ENCODE assay signal across 9 mouse cellular contexts in the genomic region with DNA sequence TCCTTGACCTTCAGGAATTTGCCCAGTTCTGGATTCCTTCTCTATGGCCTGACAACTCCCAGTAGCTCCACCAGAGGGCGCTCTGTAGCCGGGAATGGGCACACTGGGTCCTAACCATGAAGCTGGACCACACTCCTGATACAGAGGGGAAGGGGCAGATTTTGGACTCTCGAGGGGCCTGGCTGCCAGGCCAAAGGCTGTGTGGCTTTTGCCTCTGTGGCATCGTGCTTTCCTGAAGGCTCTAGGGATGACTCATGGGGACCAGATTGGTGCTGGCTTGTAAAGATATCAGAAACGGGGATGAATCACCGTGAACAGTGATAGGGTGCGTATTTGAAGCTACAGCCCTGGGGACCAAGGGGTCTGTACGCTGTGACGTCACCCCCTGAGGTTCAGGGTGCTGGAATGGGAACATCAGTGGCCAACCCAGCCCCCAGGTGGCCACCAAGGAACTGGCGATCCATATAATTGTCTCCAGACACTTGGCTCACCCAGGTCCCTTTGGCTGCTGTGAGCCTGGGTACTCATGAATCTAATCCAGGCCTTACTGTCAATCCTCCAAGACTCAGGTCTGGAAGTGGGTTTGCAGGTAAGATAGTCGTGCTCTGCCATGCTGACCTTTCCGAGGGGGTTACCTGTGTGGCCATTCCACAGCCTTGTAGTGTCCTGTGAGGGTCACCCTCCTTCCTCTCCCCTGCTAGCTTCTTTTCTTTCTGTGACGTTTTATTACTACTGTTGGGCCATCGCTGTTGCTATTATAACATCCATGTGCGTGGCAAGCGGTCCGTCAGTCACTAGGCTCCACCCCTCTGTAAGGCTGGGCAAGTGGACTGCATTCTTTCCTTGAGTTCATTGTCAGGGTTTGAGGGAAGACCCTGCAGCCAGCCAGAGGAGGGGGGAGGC. TPM values are rescaled to one million over a fixed set of nuclear protein-coding genes. Genes with fewer than 3 reads are reported as not detected.
DNase-seq lines count a peak whose midpoint lies in the region; ATAC-seq and TF ChIP-seq lines count a peak whose summit lies in the region.
"Had no signal": no experiment of that assay in that cellular context is flagged by ENCODE, and none has a peak within 500 bp of the region (broad histone marks: within the 10 kb centered on the region; RNA-seq: fewer than 3 reads in every experiment).

No protein-coding gene starts in this region.

- no peaks in the 10 kb centered on the region for H3K9me3 ChIP-seq in intestine, embryonic 14.5 days (ENCODE audit: control insufficient read depth, low read length)
- H3K9me3 ChIP-seq in liver, postnatal 0 days (ENCODE audit: low read length): no peaks in the 10 kb centered on the region
- no peaks in the 10 kb centered on the region for H3K9me3 ChIP-seq in neural tube, embryonic 14.5 days (ENCODE audit: control insufficient read depth, low read length)
- H3K9me3 ChIP-seq: megakaryocyte, embryonic 14.5 days had no signal

- no peaks in the 10 kb centered on the region for H3K36me3 ChIP-seq in intestine, embryonic 14.5 days (ENCODE audit: control insufficient read depth, insufficient read depth, low read length)
- H3K36me3 ChIP-seq in liver, postnatal 0 days (replicated peaks; ENCODE audit: insufficient read depth, low read length): no peaks in the 10 kb centered on the region
- H3K36me3 ChIP-seq in neural tube, embryonic 14.5 days (ENCODE audit: control insufficient read depth, insufficient read depth, low read length): no peaks in the 10 kb centered on the region

- peak; percentile 92 for TF ChIP-seq CTCF in liver, postnatal 0 days (IDR thresholded peaks at IDR 0.05; ENCODE audit: low read depth)

- H3K4me1 ChIP-seq in intestine, embryonic 14.5 days (replicated peaks; ENCODE audit: control insufficient read depth, insufficient read depth, low read length): peaks cover 12% of the 10 kb centered on the region
- H3K4me1 ChIP-seq in liver, postnatal 0 days (ENCODE audit: insufficient read depth): no peaks in the 10 kb centered on the region
- peaks cover 10% of the 10 kb centered on the region; the same call in 1 of the 2 replicates for H3K4me1 ChIP-seq in neural tube, embryonic 14.5 days (ENCODE audit: control insufficient read depth, insufficient read depth, low read length)

- no peak overlapping the region for H3K4me3 ChIP-seq in intestine, embryonic 14.5 days (ENCODE audit: low read depth, low read length)
- H3K4me3 ChIP-seq in liver, postnatal 0 days (ENCODE audit: low read depth, low read length): no peak overlapping the region
- no peak overlapping the region for H3K4me3 ChIP-seq in neural tube, embryonic 14.5 days (ENCODE audit: low read depth, low read length)

- ATAC-seq in intestine, embryonic 14.5 days (replicated peaks; ENCODE audit: low FRiP score, low TSS enrichment, low read depth): no peak
- 0 out of 2 replicates have a peak, but pooled peaks have one; percentile 16 for ATAC-seq in liver, postnatal 0 days
- ATAC-seq in neural tube, embryonic 14.5 days (ENCODE audit: low read depth): peak; percentile 54; the same call in 1 of the 2 replicates

- no peak overlapping the region for H3K4me2 ChIP-seq in intestine, embryonic 14.5 days (ENCODE audit: low read length)
- H3K4me2 ChIP-seq in liver, postnatal 0 days (ENCODE audit: low read depth, low read length): no peak overlapping the region
- no peak overlapping the region for H3K4me2 ChIP-seq in neural tube, embryonic 14.5 days (ENCODE audit: low read depth, low read length)

- H3K27ac ChIP-seq in intestine, embryonic 14.5 days (ENCODE audit: low read depth): no peak overlapping the region
- H3K27ac ChIP-seq in liver, postnatal 0 days (ENCODE audit: low read depth): no peak overlapping the region
- H3K27ac ChIP-seq in neural tube, embryonic 14.5 days (ENCODE audit: low read depth, low read length): no peak overlapping the region

- DNase-seq in 3134 (ENCODE audit: extremely low read depth, insufficient read length, low spot score) (peak; percentile 79), R1 (ENCODE audit: low read depth, low spot score) (peak; percentile 71)
- DNase-seq in cerebellum, postnatal 25 days: peak; percentile 88 to 90
- DNase-seq in gastrocnemius, postnatal 10 days: peak; percentile 87
- peak; percentile 86 for DNase-seq in intestine, embryonic 14.5 days (ENCODE audit: low spot score)
- peak; percentile 74 for DNase-seq in liver, postnatal 0 days
- DNase-seq in testis, postnatal 14 days (ENCODE audit: low spot score): peak; percentile 69

- H3K9ac ChIP-seq in intestine, embryonic 14.5 days (ENCODE audit: low read length): no peak overlapping the region
- no peak overlapping the region for H3K9ac ChIP-seq in liver, postnatal 0 days (replicated peaks)
- no peak overlapping the region for H3K9ac ChIP-seq in neural tube, embryonic 14.5 days (replicated peaks; ENCODE audit: low read depth, low read length)

- 44% methylated on average over 17 of the region's 17 CpGs for WGBS in intestine, embryonic 14.5 days
- 47% methylated on average over 17 of the region's 17 CpGs for WGBS in liver, postnatal 0 days (ENCODE audit: insufficient replicate concordance)
- WGBS in neural tube, embryonic 14.5 days: 45% methylated on average over 17 of the region's 17 CpGs

- H3K27me3 ChIP-seq in intestine, embryonic 14.5 days (replicated peaks; ENCODE audit: control insufficient read depth, insufficient read depth, low read length): no peaks in the 10 kb centered on the region
- no peaks in the 10 kb centered on the region for H3K27me3 ChIP-seq in liver, postnatal 0 days (ENCODE audit: insufficient read depth, low read length)
- H3K27me3 ChIP-seq in neural tube, embryonic 14.5 days (ENCODE audit: control insufficient read depth, insufficient read depth, low read length): no peaks in the 10 kb centered on the region

- TF ChIP-seq EP300 in liver, postnatal 0 days (IDR thresholded peaks at IDR 0.05; ENCODE audit: low read depth): no peak

RNA-seq across cellular contexts. Expression of a gene that starts 17.0 kb away (rescaled TPM):
- total RNA-seq in gastrocnemius, postnatal 10 days (2021): under 1 TPM; 0.07 to 0.16 TPM
- 0.42 and 2.2 TPM in 2 replicates for polyA plus RNA-seq in intestine, embryonic 14.5 days (2014; fragmentation: Nextera tagmentation; extraction: Ambion mirVana)
- 0.05 and 0.09 TPM in 2 replicates for polyA plus RNA-seq in liver, postnatal 0 days (2015; fragmentation: Nextera tagmentation; extraction: Ambion mirVana)
- 17.3 and 25.0 TPM in 2 replicates for polyA plus RNA-seq in neural tube, embryonic 14.5 days (2014; fragmentation: Nextera tagmentation; extraction: Ambion mirVana)
